Mouse (Mus musculus): Measurements from ENCODE around the gene Cnot11. TPM values are rescaled to one million over a fixed set of nuclear protein-coding genes. Genes with fewer than 3 reads are reported as not detected.

Gene Cnot11
- 58.8 TPM for polyA plus RNA-seq (2014; fragmentation: Illumina TruSeq; extraction: RNeasy Lipid Tissue Mini Kit (QIAGEN cat#74804); ENCODE audit: low read depth, low replicate concordance)

GRCm38 (mm10) chr1:39534831-39535230 lies at the start of gene Cnot11:
Gene Cnot11 (plus strand): TSS chr1:39534992.

GRCm38 (mm10) chr1:39577253-39577705 lies 42.5 kb downstream of the Cnot11 start, which contains the start of gene Rnf149:
Gene Rnf149 (minus strand): TSS chr1:39577405.

Other genes with a start within 250 kb of the Cnot11 start
- 170 TPM for gene Rpl31, start 167.2 kb upstream of the Cnot11 start, polyA plus RNA-seq (2014; fragmentation: Illumina TruSeq; extraction: RNeasy Lipid Tissue Mini Kit (QIAGEN cat#74804); ENCODE audit: low read depth, low replicate concordance)
- gene Tbc1d8, start 56.2 kb upstream of the Cnot11 start, polyA plus RNA-seq (2014; fragmentation: Illumina TruSeq; extraction: RNeasy Lipid Tissue Mini Kit (QIAGEN cat#74804); ENCODE audit: low read depth, low replicate concordance): 9.9 TPM
- 74.6 TPM for gene Rnf149, start 42.4 kb downstream of the Cnot11 start, polyA plus RNA-seq (2014; fragmentation: Illumina TruSeq; extraction: RNeasy Lipid Tissue Mini Kit (QIAGEN cat#74804); ENCODE audit: low read depth, low replicate concordance)
- gene Creg2, start 116.5 kb downstream of the Cnot11 start, polyA plus RNA-seq (2014; fragmentation: Illumina TruSeq; extraction: RNeasy Lipid Tissue Mini Kit (QIAGEN cat#74804); ENCODE audit: low read depth, low replicate concordance): 0.29 TPM
- not detected for gene Rfx8, start 186.0 kb downstream of the Cnot11 start, polyA plus RNA-seq (2014; fragmentation: Illumina TruSeq; extraction: RNeasy Lipid Tissue Mini Kit (QIAGEN cat#74804); ENCODE audit: low read depth, low replicate concordance)

All from adrenal gland, adult 10 weeks (tissue).